8 mouse cellular contexts compared by ENCODE assay signal in the genomic region with DNA sequence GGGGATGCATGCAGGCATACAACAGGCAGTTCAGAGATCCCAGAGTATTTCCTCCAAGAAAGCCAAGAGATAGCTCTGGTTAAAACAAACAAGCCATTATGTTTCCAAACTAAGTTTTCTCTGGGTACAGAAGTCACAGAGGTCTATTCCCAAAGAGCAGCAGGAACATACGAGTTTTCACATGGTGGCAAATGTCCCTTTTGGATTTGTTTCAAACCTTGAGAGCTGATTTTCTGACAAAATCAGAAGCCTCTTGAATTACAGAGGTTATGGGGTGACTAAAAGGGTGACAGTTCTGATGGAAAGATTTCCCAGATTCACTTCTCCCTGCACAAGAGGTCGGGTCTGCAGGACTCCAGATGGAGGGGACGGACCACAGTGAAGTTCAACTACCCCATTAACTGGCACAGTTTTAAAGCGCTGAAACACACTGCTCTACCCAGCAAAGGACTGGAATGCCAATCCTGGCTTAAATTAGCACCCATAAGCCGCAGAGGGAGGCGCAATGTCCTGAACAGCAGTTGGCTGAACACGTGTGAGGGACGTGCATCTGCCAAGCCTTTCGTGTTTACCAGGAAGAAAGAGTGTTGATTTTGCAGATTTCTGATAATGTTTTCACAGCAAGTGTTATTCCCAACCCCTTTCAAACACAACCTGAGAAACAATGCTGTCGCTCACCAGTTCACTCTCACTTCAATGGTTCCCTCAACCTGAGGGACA. TPM values are rescaled to one million over a fixed set of nuclear protein-coding genes. Genes with fewer than 3 reads are reported as not detected.
DNase-seq lines count a peak whose midpoint lies in the region; ATAC-seq lines count a peak whose summit lies in the region.

No protein-coding gene starts in this region.

- 55% methylated on average over 10 of the region's 10 CpGs for WGBS in heart, embryonic 10.5 days

- H3K36me3 ChIP-seq in heart, embryonic 10.5 days: peaks cover 3% of the 10 kb centered on the region; the same call in 1 of the 2 replicates

- no peaks in the 10 kb centered on the region for H3K27me3 ChIP-seq in heart, embryonic 10.5 days (ENCODE audit: insufficient read depth, poor library complexity, severe bottlenecking)

- no peaks in the 10 kb centered on the region; the same call in 1 of the 2 replicates for H3K9me3 ChIP-seq in heart, embryonic 10.5 days

- ATAC-seq in activated CD4-positive, CD25-positive, alpha-beta regulatory T cell, adult 4 months: no peak

- H3K4me1 ChIP-seq in heart, embryonic 10.5 days: peaks cover 58% of the 10 kb centered on the region

- H3K4me3 ChIP-seq in heart, embryonic 10.5 days: no peak overlapping the region

- intact Hi-C loops in heart, postnatal 36 days (cut with DNase I): no loop called here
- intact Hi-C loops in left cerebral cortex, postnatal 14 days (cut with DNase I): loop anchor here (5.0 kb wide), 1 partner anchor 41 kb away; the partner anchor contains the start of gene Sorbs1

- peak; percentile 74 to 80 for DNase-seq in heart, adult 18-20 months
- no peak for DNase-seq in heart, postnatal 36 days
- peak; percentile 55 to 60 for DNase-seq in cerebellum, adult 18-20 months
- DNase-seq in heart, embryonic 10.5 days (ENCODE audit: low spot score): no peak
- peak; percentile 75 to 86 for DNase-seq in left cerebral cortex, postnatal 14 days (ENCODE audit: low spot score in 2 of 2)
- DNase-seq in embryo, embryonic 11 days: no peak
- DNase-seq in adrenal gland, postnatal 14 days: no peak

- H3K27ac ChIP-seq in heart, embryonic 10.5 days: peak overlapping the region; percentile 79

RNA-seq across cellular contexts. Expression of gene Sorbs1, which starts 41.9 kb away (rescaled TPM):
- 100 to 1,000 TPM; 642 to 766 TPM for total RNA-seq in heart, adult 18-20 months (2021)
- total RNA-seq in heart, postnatal 36 days (2021): 100 to 1,000 TPM; 766 to 844 TPM
- 71.2 and 98.1 TPM in 2 replicates for polyA plus RNA-seq in heart, embryonic 10.5 days (2016; fragmentation: Nextera tagmentation; extraction: Ambion mirVana)
- total RNA-seq in left cerebral cortex, postnatal 14 days (2021): 100 to 1,000 TPM; 108 to 126 TPM
- polyA plus RNA-seq in activated CD4-positive, CD25-positive, alpha-beta regulatory T cell, adult 4 months (2017; shearing (Covaris generic)): 10 to 100 TPM; 14.0 to 15.7 TPM
- total RNA-seq in adrenal gland, postnatal 14 days (2021): 157 and 159 TPM in 2 replicates

Comparison
In these comparisons a context has a peak if more than half of its experiments do, and no peak if none do; other contexts are left out.
1. DNase-seq: peak in heart, adult 18-20 months (2 of 2), cerebellum, adult 18-20 months (2 of 2) and left cerebral cortex, postnatal 14 days (2 of 2); none in heart, postnatal 36 days (0 of 2), heart, embryonic 10.5 days (single experiment), embryo, embryonic 11 days (single experiment) and adrenal gland, postnatal 14 days (single experiment).